Mouse (Mus musculus) small intestine, adult 2 months (tissue): Measurements from ENCODE around the gene Gpi1.

ENCODE experiments used
- CTCF ChIP-seq: fragments of 200-500 bp; IDR thresholded peaks from 2 replicates; pipeline ENCODE4 v1.5.1; 2012; ENCODE audit warnings: low read depth, mild to moderate bottlenecking, control low read depth, inconsistent platforms, low read length, moderate library complexity, mixed read lengths; ENCODE audit not compliant: insufficient replicate concordance, insufficient read length; ENCODE audit errors: extremely low read depth
- POLR2A ChIP-seq: fragments of 200-500 bp; IDR thresholded peaks from 2 replicates; pipeline ENCODE4 v1.6.1; 2012; ENCODE audit warnings: low read depth, mild to moderate bottlenecking, control low read depth, inconsistent platforms, low read length, moderate library complexity

GRCm38 (mm10) chr7:34166850-34167249 lies 63.3 kb downstream of the Gpi1 start:
- TF ChIP-seq POLR2A: no peak
- TF ChIP-seq CTCF: peak; percentile 55; the same call in 1 of the 2 replicates
